Mouse (Mus musculus): ENCODE measurements at regions not wholly inside any gene's neighbourhood (a gene's known extent, or its start where the extent isn't known, plus 50 kb on each side); places are given as distances from the start of the nearest gene placed in this dataset.

GRCm38 (mm10) chr13:52015066-52015465 lies 168.6 kb downstream of the Gadd45g start:
- no peak for DNase-seq (ENCODE audit: low spot score in 2 of 2)

GRCm38 (mm10) chr13:52015496-52015895 lies 169.0 kb downstream of the Gadd45g start:
- DNase-seq (ENCODE audit: low spot score in 2 of 2), result no peak

- DNase-seq (ENCODE audit: low spot score in 2 of 2), result no peak
Observed at GRCm38 (mm10) chr13:52017598-52018190, 171.2 kb downstream of the Gadd45g start.

GRCm38 (mm10) chr13:52019647-52020046 lies 173.2 kb downstream of the Gadd45g start:
- DNase-seq (ENCODE audit: low spot score in 2 of 2), result no peak

GRCm38 (mm10) chr13:52021150-52021549 lies 174.7 kb downstream of the Gadd45g start:
- no peak for DNase-seq (ENCODE audit: low spot score in 2 of 2)

- DNase-seq (ENCODE audit: low spot score in 2 of 2), result no peak
Observed at GRCm38 (mm10) chr13:52021828-52022227, 175.3 kb downstream of the Gadd45g start.

- no peak for DNase-seq (ENCODE audit: low spot score in 2 of 2)
Observed at GRCm38 (mm10) chr13:52022529-52022928, 176.1 kb downstream of the Gadd45g start.

- DNase-seq (ENCODE audit: low spot score in 2 of 2), result no peak
Observed at GRCm38 (mm10) chr13:52024349-52024748, 177.9 kb downstream of the Gadd45g start.

GRCm38 (mm10) chr13:52024832-52025481 lies 178.5 kb downstream of the Gadd45g start:
- DNase-seq (ENCODE audit: low spot score in 2 of 2), result no peak

GRCm38 (mm10) chr13:52025482-52025848 lies 179.0 kb downstream of the Gadd45g start:
- no peak for DNase-seq (ENCODE audit: low spot score in 2 of 2)

- no peak for DNase-seq (ENCODE audit: low spot score in 2 of 2)
Observed at GRCm38 (mm10) chr13:52026291-52026690, 179.8 kb downstream of the Gadd45g start.

GRCm38 (mm10) chr13:52029868-52030422 lies 183.5 kb downstream of the Gadd45g start:
- DNase-seq (ENCODE audit: low spot score in 2 of 2), result no peak

- DNase-seq (ENCODE audit: low spot score in 2 of 2), result peak in 1 of 2 experiments; percentile 26
Observed at GRCm38 (mm10) chr13:52031465-52031864, 185.0 kb downstream of the Gadd45g start.

GRCm38 (mm10) chr13:52035731-52036130 lies 189.3 kb downstream of the Gadd45g start:
- peak in 1 of 2 experiments; percentile 32 for DNase-seq (ENCODE audit: low spot score in 2 of 2)

- DNase-seq (ENCODE audit: low spot score in 2 of 2), result no peak
Observed at GRCm38 (mm10) chr13:52036351-52036750, 189.9 kb downstream of the Gadd45g start.

- no peak for DNase-seq (ENCODE audit: low spot score in 2 of 2)
Observed at GRCm38 (mm10) chr13:52037218-52037617, 190.7 kb downstream of the Gadd45g start.

- DNase-seq (ENCODE audit: low spot score in 2 of 2), result no peak
Observed at GRCm38 (mm10) chr13:52041467-52042421, 195.3 kb downstream of the Gadd45g start.

GRCm38 (mm10) chr13:52042867-52043266 lies 196.4 kb downstream of the Gadd45g start:
- no peak for DNase-seq (ENCODE audit: low spot score in 2 of 2)

- DNase-seq (ENCODE audit: low spot score in 2 of 2), result no peak
Observed at GRCm38 (mm10) chr13:52043916-52044315, 197.4 kb downstream of the Gadd45g start.

- no peak for DNase-seq (ENCODE audit: low spot score in 2 of 2)
Observed at GRCm38 (mm10) chr13:52045349-52045748, 198.9 kb downstream of the Gadd45g start.

- DNase-seq (ENCODE audit: low spot score in 2 of 2), result no peak
Observed at GRCm38 (mm10) chr13:52046020-52046419, 199.5 kb downstream of the Gadd45g start.

- DNase-seq (ENCODE audit: low spot score in 2 of 2), result no peak
Observed at GRCm38 (mm10) chr13:52046700-52047099, 200.2 kb downstream of the Gadd45g start.
